Mouse (Mus musculus): ENCODE results near the gene Acot12.

Gene Acot12

DNA sequence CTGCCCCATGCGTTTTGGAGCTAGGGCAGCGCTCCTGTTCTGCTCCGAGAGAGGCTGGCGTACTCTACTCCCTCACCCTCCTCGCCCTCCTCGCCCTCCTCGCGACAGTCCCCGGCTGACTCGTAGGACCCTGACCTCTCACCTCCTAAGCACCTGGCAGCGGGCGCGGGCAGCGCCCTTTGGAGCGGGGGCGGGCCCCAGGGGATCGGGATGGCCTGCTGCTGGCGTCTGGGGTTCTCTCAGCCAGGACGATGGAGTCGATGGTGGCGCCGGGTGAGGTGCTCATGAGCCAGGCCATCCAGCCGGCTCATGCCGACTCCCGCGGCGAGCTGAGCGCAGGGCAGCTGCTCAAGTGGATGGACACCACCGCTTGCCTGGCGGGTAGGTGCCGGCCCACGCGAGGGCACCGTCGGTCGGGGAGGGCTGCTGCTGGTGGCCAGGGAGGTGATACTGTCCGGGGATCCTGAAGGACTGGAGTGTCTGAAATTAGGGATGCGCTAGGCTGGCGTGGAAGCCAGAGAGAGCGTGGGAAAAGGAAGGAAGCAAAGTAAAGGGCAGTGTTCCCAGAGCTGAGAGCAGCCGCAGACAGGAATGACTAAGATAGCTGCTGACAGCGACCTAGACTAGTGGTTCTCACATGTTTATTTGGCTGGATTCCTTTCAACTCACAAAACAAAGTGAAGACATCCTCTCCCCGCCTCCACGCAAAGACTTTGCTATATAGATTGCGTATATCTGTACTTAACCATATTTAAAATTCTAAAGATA is at the start of gene Acot12:
Acot12 (plus strand) TSS at position 233 of the 768 bp plus-strand sequence.
- in situ Hi-C loops (cut with MboI, MseI): no loop called here

DNA sequence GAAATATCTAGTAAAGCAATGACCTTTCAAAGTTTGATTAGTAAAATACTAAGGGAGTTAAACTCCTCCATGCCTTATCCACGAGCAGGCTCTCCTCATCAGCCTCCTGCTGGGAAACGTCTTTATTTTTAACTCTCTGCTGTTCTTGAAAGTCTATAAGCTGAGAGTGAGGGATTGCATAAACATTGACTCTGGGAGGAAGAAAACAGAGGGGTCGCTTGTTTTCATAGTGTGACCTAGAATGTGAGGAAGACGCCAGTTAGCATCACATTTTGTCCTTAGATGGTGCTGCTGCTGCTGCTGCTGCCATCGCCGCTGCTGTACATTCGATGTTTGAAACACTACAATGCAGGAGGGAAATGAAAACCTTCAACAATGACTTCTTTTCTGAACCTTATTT is 47.7 kb upstream of the Acot12 start:
- in situ Hi-C loops (cut with MboI, MseI): no loop called here

DNA sequence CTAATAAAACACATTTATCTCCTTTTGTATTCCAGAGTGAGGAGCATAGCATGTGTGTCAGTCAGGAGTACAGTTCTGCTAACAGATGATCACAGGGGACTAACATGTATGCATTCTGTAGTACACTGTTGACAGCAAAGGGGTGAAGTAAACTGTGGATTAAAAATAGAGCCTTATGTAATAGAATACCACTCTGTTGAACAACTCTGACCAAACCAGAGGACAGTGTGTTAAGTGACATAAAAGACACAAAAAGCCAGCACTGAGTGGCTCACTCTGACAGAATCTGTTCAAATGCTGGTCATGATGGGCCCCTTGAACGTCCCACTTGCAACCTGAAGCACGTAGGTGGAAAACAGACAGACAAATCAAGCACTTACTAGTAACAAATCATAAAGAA is 45.9 kb upstream of the Acot12 start:
- in situ Hi-C loops (cut with MboI, MseI): no loop called here

DNA sequence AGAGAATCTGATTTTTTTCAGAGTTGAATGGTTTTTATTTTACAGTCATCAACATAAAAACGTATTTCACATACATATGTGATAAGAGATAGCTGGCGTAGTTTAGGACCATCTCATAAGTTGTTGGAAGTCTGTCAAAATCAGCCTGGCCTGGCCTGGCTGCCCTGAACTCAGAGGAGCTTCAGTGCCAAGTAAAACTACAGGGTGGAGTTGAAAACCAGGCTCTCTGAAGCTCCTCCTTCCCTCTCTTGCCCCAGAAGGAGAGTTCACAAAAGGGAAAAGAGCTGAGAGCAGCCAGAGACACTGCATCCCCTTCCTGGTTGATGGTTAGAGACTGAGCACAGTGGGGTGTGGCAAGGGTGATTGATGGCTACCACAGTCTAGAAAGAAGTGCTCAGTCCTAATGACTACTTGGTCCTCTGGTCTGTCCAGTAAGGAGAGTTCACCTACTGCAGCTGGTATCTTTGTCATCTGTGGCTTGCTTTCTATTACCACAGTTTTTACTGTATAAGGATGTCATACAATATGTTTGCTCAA is 45.1 kb upstream of the Acot12 start:
- in situ Hi-C loops (cut with MboI, MseI): no loop called here

DNA sequence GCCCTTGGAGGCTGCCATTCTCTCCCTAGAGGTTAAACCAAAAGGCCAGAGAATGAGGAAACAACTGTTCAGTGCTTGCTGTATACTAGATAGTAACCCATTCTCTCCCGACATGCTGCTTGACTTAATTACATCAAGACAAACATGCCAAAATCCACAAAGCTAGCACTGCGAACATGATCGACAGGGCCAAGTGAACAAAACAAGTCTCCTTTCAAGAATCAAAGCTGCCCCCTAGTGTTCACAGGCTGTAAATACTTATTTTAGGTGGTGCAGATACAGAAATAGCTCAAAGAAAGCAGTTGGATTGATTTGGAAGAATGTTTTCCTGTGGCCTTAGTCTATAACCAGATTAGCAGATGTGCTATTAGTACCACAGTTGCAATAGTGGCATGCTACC is 44.3 kb upstream of the Acot12 start:
- in situ Hi-C loops (cut with MboI, MseI): no loop called here

DNA sequence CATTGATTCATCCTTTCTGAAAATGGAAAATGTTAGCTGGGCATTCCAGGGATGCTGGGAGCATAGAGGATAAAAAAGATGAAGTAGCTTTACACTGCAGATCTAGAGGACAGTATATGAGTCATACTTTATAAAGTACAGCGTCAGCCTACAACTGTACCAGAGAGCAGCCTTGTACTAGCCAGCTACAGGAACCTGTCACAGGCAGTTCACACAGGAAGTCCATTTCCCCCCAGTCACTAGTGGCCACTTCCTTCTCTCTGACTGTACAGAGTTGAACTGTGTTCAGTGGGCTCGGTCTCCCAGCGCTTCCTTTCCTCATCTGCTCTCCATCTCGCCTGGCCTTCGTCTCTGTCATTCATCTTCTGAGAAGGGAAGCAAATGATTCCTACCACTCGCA is 39.0 kb upstream of the Acot12 start:
- in situ Hi-C loops (cut with MboI, MseI): no loop called here

DNA sequence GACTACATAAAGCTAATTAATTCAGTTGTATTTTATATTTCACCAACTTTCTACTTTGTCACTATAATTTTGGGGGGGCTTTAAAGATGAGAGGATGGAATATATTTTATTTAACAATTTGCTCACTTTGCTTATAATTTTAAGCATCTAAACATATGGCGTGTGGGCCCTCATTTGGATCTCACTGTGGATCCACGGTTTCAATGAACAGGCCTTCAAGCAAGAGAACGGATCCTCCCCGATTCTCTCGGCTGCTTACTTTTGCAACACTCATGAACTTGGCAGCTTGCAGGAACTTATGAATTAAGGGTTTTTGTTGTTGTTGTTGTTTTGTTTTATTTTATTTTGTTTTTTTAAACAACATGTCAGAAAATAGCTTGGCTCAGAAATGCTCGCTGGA is 21.8 kb upstream of the Acot12 start:
- in situ Hi-C loops (cut with MboI, MseI): loop anchor here (10.0 kb wide), 1 partner anchor 1725 kb away; no protein-coding TSS in a partner anchor

DNA sequence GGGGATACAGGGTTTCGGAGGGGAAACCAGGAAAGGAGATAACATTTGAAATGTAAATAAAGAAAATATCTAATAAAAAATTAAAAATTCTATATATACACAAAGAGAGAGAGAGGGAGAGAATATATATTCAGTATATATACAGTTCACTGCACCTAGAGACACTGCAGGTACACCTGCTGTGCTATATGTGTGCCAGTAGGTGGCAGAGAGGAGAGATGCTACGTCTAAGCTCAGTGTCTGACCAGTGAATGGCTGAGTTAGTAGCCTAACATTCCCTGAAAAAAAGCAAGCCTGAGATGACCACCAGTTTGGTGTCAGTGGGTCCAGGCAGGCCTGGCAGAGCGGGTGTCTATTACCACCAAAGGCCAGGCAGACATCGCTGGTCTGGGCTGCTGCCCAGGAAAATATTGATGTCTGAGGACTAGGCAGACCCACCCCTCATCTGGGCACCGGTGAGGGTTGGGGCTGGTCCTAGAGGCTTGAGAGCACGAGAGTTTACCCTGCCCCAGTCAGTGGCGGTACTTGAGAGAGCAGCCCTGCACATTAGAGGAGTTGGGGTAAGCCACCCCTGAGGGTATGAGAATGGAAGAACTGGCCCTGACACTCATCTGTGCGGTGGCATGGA is 18.1 kb upstream of the Acot12 start:
- in situ Hi-C loops (cut with MboI, MseI): no loop called here

DNA sequence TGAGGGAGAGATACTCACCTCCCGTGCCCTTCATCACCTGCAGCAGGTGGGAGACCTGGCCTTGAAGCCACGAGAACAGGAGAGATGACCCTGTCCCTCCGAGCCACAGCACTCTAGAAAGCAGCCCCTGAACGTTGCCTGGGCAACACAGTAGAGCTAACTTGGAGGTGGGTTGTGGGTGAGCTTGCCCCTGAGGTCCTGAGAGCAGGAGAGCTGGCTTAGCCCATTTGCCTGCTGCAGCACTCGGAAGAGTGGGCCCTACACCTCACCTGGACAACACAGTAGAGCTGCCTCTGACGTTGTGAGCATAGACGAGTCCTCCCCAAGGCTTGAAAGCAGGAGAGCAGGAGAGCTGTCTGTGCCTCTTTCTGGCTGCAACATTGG is 17.6 kb upstream of the Acot12 start:
- in situ Hi-C loops (cut with MboI, MseI): no loop called here

DNA sequence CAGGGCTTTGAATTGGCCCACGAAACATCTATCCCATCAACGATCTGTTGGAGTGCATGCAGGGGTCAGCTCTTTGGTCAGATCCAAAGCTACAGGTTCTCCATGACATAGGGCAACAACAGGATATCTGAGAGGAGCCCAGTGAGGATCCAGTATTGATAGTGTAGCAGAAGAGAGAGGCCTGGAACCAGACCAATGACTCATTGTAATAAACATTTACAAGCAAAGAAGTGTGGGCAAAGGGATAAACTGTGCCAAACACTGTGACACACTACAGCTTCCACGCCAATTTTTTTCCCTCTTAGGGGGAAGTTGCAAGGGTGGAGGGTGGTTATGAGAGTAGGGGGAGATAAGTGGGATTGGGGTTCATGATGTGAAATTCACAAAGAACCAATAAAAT is 17.1 kb upstream of the Acot12 start:
- in situ Hi-C loops (cut with MboI, MseI): no loop called here

DNA sequence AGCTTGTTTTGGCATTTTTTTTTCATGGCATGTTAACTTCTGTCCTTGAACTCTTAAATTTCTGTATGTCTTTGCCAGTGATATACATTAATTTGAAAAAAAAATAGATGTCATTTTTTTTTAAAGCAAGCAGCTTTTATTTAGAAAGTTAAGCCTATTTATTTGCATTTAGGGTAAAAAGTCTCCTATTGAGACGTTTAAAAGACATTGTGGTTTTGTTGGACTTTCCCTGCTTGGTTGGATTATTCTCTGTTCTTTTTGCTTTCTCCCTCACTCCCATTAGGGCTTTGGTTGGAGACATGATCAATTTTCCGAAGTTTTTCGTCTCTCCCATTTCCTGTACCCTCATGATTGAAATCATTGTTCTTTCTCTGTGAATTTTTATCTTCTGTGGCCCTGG is 16.2 kb upstream of the Acot12 start:
- in situ Hi-C loops (cut with MboI, MseI): no loop called here

DNA sequence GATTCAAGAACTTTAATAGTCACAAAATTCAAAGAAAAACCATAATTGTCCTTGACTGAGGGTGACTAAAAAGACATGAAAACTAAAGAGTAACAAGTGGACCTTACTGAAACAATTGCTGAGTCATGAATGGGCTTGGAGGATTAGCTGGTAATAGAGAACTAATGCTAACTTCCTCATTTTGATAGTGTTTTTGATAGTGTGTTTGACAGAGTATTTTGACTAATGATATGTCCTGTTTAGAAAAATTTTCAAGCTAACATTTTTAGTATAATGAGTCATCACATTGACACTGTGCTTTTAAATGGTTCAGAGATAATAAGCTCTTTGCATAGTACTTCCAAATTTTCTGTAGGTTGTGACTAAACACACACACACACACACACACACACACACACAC is 13.4 kb upstream of the Acot12 start:
- in situ Hi-C loops (cut with MboI, MseI): no loop called here

DNA sequence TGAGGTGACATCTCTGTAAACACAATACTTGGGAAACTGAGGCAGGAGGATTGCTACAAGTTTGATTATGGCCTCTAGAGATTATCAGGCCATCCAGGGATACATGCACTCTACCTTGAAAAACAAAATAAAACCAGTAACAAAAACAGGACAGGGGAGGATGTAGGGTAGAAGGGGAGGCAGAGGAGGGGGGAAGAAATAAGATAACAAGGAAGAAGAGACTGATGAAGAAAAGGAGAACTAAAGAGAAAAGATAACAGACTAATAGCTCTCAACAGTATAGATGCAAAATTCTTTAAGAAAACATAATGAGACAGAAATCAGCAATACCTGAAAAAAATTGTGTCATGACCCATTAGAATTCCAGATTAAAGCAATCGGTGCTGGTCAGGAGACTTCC is 4.1 kb upstream of the Acot12 start:
- in situ Hi-C loops (cut with MboI, MseI): no loop called here

DNA sequence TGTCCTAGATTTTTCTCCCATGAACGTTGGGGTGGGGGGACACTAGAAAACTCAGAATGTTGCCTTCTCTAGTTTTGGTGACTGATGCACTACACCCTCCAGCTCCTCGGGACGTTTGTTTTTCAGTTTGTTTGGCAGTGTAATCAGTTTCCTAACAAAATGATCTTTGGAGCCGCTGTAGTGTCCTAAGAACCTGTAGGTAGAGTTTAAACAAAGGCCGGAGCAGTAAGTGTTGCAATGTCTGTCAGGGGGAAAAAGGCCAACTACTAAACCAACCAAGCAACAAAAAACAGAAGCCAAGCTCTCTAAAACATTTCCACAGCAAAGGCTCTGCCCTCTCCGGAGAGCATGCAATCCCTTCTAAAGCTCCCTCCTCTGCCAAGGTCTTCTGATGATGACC is 461 bp upstream of the Acot12 start:
- in situ Hi-C loops (cut with MboI, MseI): no loop called here

DNA sequence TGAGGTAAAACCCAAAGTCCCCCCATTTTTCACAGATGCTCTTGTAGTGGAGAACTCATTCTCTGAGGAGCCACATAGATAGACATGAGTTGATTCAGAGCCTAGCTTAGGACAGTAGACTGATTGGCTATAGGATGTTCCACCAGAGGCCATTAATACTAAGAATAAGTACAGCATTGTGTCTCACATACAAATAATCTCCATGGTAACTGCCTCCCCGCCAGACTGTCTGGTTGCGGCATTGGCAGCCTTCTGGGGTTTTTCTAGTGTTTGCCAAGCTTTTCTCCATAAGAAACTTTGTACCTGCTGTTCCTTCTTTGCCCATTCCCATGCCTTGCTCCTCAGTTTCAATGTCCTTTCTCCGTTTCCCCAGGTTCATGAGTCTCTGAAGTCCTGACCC is 1.9 kb downstream of the Acot12 start:
- in situ Hi-C loops (cut with MboI, MseI): no loop called here

DNA sequence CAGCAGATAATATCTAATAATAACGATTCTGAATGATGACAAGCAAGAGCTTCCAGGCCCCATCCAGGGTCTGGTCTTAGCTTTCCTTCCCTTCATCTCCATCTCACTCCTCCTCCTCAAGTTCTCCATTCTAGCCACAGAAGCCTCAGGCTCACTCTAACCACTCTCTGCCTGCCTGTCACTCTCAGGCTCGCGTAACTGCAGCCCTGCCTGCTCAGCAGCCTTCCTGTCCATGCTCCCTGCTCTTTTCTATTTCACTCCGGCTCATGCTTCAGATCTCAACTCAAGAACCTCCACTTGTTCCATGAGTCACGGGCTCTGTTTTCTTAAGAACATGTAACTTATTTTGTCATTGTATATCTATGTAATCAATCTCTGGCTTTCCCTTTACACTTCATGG is 5.2 kb downstream of the Acot12 start:
- in situ Hi-C loops (cut with MboI, MseI): no loop called here

DNA sequence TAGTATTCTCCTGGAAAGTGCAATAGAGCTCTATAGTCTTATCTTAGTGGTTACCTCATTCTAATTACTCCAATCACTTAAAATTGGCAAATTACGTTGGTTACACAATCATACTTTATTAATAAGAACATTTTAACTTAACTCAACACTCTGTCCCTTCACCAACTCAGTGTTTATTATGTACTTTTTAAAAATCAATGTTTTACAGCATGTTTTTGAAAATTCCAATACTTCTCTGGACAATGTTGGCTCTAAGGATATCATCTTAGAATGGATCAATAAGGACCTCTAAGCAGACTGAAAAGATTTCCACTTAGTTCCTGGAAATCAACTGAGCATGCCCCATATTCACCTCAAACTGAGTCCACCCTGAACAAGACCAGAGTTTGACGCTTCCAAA is 7.1 kb downstream of the Acot12 start:
- in situ Hi-C loops (cut with MboI, MseI): no loop called here

DNA sequence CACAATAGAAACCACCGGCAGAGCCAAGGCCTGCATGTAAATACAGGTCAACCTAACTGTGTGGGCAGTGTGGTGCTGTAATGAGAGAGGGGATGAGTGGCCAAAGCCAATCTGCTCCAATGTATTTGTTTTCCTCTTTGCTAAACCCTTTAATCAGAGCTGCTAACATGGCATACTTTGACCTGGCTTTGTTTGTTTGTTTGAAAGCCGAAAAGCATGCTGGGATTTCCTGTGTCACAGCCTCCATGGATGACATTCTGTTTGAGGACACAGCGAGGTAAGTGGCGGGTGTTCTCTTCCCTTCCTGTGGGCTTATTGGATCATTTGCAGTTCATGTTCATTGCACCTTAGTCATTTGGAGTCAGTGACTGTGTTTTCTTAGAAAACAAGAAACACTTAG is 8.7 kb downstream of the Acot12 start:
- in situ Hi-C loops (cut with MboI, MseI): no loop called here

DNA sequence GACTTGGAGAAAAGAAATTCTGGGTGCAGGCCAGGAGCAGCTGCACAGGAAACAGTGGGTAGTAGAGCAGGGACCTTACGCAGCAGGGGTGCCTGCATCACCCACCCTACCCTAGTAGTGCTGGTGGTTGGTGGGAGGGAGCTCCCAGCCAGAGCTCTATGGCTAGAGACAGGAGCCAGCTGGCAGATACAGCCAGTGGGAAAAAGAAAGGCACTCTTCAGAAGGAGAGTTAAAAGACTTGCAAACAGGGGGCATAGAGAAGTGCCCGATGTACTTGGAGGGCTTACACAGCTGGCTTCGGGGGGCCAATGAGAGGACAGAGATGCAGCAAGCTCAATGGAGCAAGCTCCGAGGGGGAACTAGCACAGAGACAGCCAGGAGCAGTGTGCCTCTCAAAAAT is 12.4 kb downstream of the Acot12 start:
- in situ Hi-C loops (cut with MboI, MseI): no loop called here

DNA sequence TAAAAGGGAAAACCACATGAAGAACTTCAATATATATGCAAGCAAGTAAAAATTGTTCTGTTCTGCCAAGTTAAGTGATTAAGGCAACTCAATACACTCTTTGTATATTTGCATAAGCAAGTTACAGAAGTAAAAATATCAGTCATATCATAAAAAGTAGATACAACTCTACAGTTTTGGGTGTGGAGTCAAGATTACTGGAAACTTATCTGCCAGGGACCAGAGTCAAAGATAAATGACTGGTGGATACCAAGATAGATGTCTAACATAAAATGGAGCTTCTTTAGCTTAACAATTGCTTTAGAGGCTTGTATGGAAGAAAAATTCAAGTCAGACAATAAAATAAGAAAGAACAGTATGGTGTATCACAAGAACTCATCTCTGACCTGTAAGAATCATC is 13.4 kb downstream of the Acot12 start:
- in situ Hi-C loops (cut with MboI, MseI): no loop called here

DNA sequence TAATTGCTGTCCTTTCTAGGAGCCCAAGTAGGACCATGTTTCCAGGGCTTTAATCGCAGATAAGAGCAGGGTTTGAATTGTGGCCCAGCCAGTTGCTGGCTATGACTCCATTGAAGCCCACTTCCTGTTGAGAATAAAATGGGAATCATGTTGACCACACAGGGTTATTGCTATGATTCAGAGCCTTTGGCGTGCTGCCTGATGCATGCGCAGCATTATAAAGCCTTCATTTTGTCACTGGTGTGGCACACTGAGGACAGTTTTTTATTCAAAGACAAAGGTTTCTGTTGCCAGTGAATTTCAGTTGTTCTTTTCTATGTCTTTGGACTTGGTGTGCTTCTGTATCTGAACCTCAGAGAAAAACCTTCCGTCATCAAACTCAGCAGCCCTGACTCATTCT is 14.9 kb downstream of the Acot12 start:
- in situ Hi-C loops (cut with MboI, MseI): no loop called here

DNA sequence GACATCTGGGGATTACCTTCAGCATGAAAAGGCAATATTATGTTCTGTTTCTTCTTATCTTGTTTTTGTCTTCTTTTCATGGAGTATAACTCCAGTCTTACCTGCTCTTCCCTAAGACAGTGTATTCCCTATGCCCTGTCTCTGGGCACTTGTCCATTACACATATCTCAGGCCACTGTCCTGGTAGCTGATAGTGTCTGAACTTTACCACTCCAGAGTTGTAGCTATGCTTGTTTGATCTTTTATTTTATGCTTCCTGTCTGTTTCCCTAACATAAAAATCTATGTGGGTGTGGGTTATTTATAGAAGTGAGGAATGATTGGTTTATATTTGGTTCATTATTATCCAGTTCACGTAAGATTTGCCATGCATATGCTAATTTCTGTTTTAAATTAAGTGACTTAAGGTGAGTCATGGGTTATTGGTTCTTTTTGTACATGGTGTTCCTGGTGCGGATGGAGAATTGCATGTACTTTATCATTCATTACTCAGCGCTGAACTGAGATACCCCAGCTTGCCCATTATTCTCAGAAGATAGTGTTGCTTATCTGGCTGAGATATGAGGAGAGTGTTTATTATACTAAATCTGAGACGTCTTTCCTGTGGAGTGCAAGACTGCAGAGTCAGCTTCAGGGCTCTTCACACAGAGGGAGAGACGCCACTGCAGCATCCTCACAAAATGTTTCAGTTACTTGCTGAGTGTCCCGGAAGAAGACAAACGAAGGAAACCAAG is 17.2 kb downstream of the Acot12 start:
- in situ Hi-C loops (cut with MboI, MseI): no loop called here

DNA sequence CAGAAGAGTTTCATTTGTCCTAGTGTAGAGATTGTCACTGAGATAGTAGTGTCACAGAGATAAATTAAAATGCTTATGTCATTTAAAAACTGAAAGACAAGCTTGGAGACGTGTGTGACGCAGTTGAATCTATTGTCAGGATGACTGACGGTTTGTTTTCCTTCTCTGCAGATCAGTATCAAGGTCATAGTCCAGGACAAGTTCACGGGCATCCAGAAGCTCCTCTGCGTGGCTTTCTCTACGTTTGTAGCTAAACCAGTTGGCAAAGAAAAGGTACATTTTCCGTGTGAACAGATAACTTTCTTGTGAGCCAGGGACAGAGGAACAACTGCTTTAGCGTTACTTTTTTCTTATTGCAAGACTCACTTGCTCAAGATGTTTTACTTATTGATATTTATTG is 18.5 kb downstream of the Acot12 start:
- in situ Hi-C loops (cut with MboI, MseI): no loop called here

All from T-helper 2 cell (primary cell).